Mouse (Mus musculus) ovary, postnatal 14 days (tissue): Measurements from ENCODE around the gene Pkd2l1.

ENCODE experiments used
- DNase-seq: peaks from one replicate; pipeline ENCODE4 v3.0.0; 2022; ENCODE audit warnings: low spot score

The Pkd2l1 gene

GRCm38 (mm10) chr19:44106831-44107660 lies 85.2 kb downstream of the Pkd2l1 start, which contains the start of gene Chuk:
TSS of gene Chuk (minus strand) at chr19:44107480.
- peak; percentile 94 for DNase-seq

- DNase-seq: no peak
Observed at GRCm38 (mm10) chr19:44104393-44104792, 87.8 kb downstream of the Pkd2l1 start.

DNA sequence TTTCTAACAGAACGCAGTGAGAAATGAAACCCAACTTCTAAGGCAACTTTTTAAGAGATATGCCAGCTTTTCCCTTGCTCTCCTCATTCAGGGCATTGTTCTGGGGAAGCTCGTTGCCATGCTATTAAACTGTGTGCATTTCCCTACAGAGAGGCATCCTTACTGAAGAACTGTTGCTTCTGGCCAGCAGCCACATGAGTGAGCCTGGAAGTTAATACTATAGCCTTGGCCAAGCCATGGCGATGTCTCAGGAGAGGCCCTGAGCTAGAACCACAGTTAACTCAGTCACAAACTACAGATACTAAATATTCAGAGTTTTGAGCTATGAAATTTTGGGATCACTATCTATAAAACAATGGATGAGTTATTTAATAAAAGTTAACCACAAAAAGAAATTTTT lies 89.2 kb downstream of the Pkd2l1 start:
- DNase-seq: no peak

DNA sequence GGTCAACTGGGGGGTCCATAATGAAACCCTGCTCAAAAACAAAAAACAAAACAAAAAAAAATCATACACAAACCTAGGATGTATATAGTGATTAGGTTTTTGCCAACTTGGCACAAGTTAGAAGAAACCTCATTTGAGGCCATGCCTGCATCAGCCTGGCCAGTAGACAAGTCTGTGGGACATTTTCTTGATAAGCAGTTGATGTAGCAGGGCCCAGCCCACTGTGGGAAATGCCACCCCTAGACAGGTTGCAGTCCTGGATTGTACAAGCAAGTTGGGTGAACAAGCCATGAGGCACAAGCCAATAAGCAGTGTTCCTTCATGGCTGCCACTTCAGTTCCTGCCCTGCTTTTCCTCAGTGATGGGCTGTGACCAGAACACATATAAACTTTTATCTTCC lies 91.4 kb downstream of the Pkd2l1 start:
- no peak for DNase-seq
